Mouse (Mus musculus) limb, embryonic 14.5 days (tissue): ENCODE results near the gene Tarbp2. TPM values are rescaled to one million over a fixed set of nuclear protein-coding genes. Genes with fewer than 3 reads are reported as not detected.

Source experiments
- ATAC-seq: fragments of 200-750 bp; cut with Nextera tagmentation; 2 replicates; pipeline ENCODE4 v1.8.0; 2017; ENCODE audit warnings: low read depth, moderate number of reproducible peaks, moderate TSS enrichment; ENCODE audit not compliant: low FRiP score
- DNase-seq: peaks from one replicate; pipeline ENCODE4 v3.0.0-alpha.2; 2015; ENCODE audit warnings: low spot score
- H3K27ac ChIP-seq: fragments of 300-500 bp; sonication (generic); replicated peaks from 2 replicates; pipeline ENCODE4 v1.5.1; 2014; ENCODE audit warnings: low read depth, mild to moderate bottlenecking, low read length, moderate library complexity, mixed read lengths
- H3K27me3 ChIP-seq: fragments of 300-500 bp; sonication (generic); 2 replicates; pipeline ENCODE4 v1.6.1; 2014; ENCODE audit warnings: low read length, mixed read lengths; ENCODE audit not compliant: control insufficient read depth, insufficient read depth
- H3K36me3 ChIP-seq: fragments of 300-500 bp; sonication (generic); 2 replicates; pipeline ENCODE4 v1.6.1; 2014; ENCODE audit warnings: mild to moderate bottlenecking, low read length, moderate library complexity, mixed read lengths; ENCODE audit not compliant: control insufficient read depth, insufficient read depth
- H3K4me1 ChIP-seq: fragments of 300-500 bp; sonication (generic); 2 replicates; pipeline ENCODE4 v1.6.1; 2014; ENCODE audit warnings: antibody characterized with exemption, low read length, mixed read lengths; ENCODE audit not compliant: control insufficient read depth, insufficient read depth
- H3K4me2 ChIP-seq: fragments of 300-500 bp; sonication (generic); replicated peaks from 2 replicates; pipeline ENCODE4 v1.6.1; 2014; ENCODE audit warnings: low read depth, mild to moderate bottlenecking, low read length, moderate library complexity; ENCODE audit not compliant: severe bottlenecking
- H3K4me3 ChIP-seq: fragments of 300-500 bp; sonication (generic); replicated peaks from 2 replicates; pipeline ENCODE4 v1.5.1; 2014; ENCODE audit warnings: low read length
- H3K9ac ChIP-seq: fragments of 300-500 bp; sonication (generic); 2 replicates; pipeline ENCODE4 v1.6.1; 2014; ENCODE audit warnings: mild to moderate bottlenecking, low read depth, low read length, moderate library complexity; ENCODE audit not compliant: severe bottlenecking
- H3K9me3 ChIP-seq: fragments of 300-500 bp; sonication (generic); 2 replicates; pipeline ENCODE4 v1.6.1; 2016; ENCODE audit warnings: low read length; ENCODE audit not compliant: control insufficient read depth
- POLR2A ChIP-seq: fragments of 200-500 bp; IDR thresholded peaks from 2 replicates; pipeline ENCODE4 v1.8.0; 2012; ENCODE audit warnings: inconsistent platforms, mild to moderate bottlenecking, moderate library complexity, borderline replicate concordance; ENCODE audit not compliant: insufficient read depth, insufficient read length; ENCODE audit errors: extremely low read depth
- WGBS: fragments of 180-500 bp; shearing (Covaris S2); extraction: QIAGEN DNeasy Blood & Tissue Kit; methylation state at CpG from one replicate; pipeline ENCODE4 v1.1.7; 2014; 5-methylcytosine and 5-hydroxymethylcytosine counted together
- polyA plus RNA-seq, 2 experiments: library from polyadenylated mRNA; depleted of rRNA in 1 of 2; stranded (reverse) in 1 of 2; unstranded in 1 of 2; fragments of >200 nt; fragmentation: Nextera tagmentation in 1 of 2; extraction: Ambion mirVana in 1 of 2; gene quantifications; 2 replicates each; pipeline versions ENCODE4 v1.2.1 to v1.2.3; 2012 to 2014

The Tarbp2 gene
- 132 and 150 TPM in 2 replicates for polyA plus RNA-seq (2012; rRNA removed)
- 78.1 and 86.6 TPM in 2 replicates for polyA plus RNA-seq (2014; fragmentation: Nextera tagmentation; extraction: Ambion mirVana)

GRCm38 (mm10) chr15:102517976-102518858 lies at the start of gene Tarbp2:
TSS of gene Tarbp2 (plus strand) at chr15:102518192.
- peak; percentile 69; the same call in 1 of the 2 replicates for TF ChIP-seq POLR2A
- no peaks in the 10 kb centered on the region for H3K27me3 ChIP-seq
- under 1% methylated on average over 59 of the region's 60 CpGs for WGBS
- H3K4me1 ChIP-seq: peaks cover 20% of the 10 kb centered on the region
- H3K36me3 ChIP-seq: peaks cover 17% of the 10 kb centered on the region
- peak within 1 kb of the TSS; percentile 69 for H3K9ac ChIP-seq
- peak; percentile 100 for DNase-seq
- H3K4me3 ChIP-seq: peak within 1 kb of the TSS; percentile 69
- H3K9me3 ChIP-seq: no peaks in the 10 kb centered on the region
- H3K27ac ChIP-seq: peak within 1 kb of the TSS; percentile 99
- peak within 1 kb of the TSS; percentile 85 for H3K4me2 ChIP-seq
- ATAC-seq: peak; percentile 91

GRCm38 (mm10) chr15:102468675-102469370 lies 49.2 kb upstream of the Tarbp2 start:
- no peak overlapping the region for H3K4me2 ChIP-seq
- no peak for TF ChIP-seq POLR2A
- DNase-seq (no peak), ATAC-seq (no peak)
- H3K36me3 ChIP-seq: peaks cover 5% of the 10 kb centered on the region
- H3K4me3 ChIP-seq: no peak overlapping the region
- 95% methylated on average over 9 of the region's 9 CpGs for WGBS
- H3K9me3 ChIP-seq: no peaks in the 10 kb centered on the region
- H3K9ac ChIP-seq: no peak overlapping the region
- peaks cover 7% of the 10 kb centered on the region; the same call in 1 of the 2 replicates for H3K4me1 ChIP-seq
- H3K27ac ChIP-seq: no peak overlapping the region
- no peaks in the 10 kb centered on the region for H3K27me3 ChIP-seq

- peak; percentile 98 for DNase-seq
Observed at GRCm38 (mm10) chr15:102470183-102470604, 47.8 kb upstream of the Tarbp2 start, which contains the start of gene Pcbp2. TSS of gene Pcbp2 (plus strand) at chr15:102470539.

GRCm38 (mm10) chr15:102470605-102471294 lies 47.2 kb upstream of the Tarbp2 start:
- ATAC-seq: peak; percentile 62
- TF ChIP-seq POLR2A: no peak
- Histone ChIP-seq H3K4me2 (peak overlapping the region; percentile 52), H3K36me3 (peaks cover 24% of the 10 kb centered on the region), H3K4me1 (peaks cover 7% of the 10 kb centered on the region; the same call in 1 of the 2 replicates), H3K9me3 (no peaks in the 10 kb centered on the region), H3K27ac (peak overlapping the region; percentile 98), H3K27me3 (no peaks in the 10 kb centered on the region), H3K9ac (peak overlapping the region; percentile 94), H3K4me3 (peak overlapping the region; percentile 84)
- peak; percentile 85 for DNase-seq
- 2% methylated on average over 22 of the region's 67 CpGs for WGBS

More at GRCm38 (mm10) chr15:102470183-102470604, 47.8 kb upstream of the Tarbp2 start, which contains the start of gene Pcbp2:
- peaks cover 7% of the 10 kb centered on the region; the same call in 1 of the 2 replicates for H3K4me1 ChIP-seq
- H3K27ac ChIP-seq: peak within 1 kb of the TSS; percentile 98
- no peaks in the 10 kb centered on the region for H3K27me3 ChIP-seq
- peak within 1 kb of the TSS; percentile 94 for H3K9ac ChIP-seq
- 0 out of 2 replicates have a peak, but pooled peaks have one; percentile 37 for TF ChIP-seq POLR2A
- ATAC-seq: peak; percentile 97
- H3K9me3 ChIP-seq: no peaks in the 10 kb centered on the region
- H3K4me2 ChIP-seq: peak within 1 kb of the TSS; percentile 52
- H3K36me3 ChIP-seq: peaks cover 19% of the 10 kb centered on the region
- under 1% methylated on average over 27 of the region's 40 CpGs for WGBS
- peak within 1 kb of the TSS; percentile 84 for H3K4me3 ChIP-seq
